Mouse (Mus musculus) limb, embryonic 15.5 days (tissue): ENCODE measurements around the gene Epha4. TPM values are rescaled to one million over a fixed set of nuclear protein-coding genes. Genes with fewer than 3 reads are reported as not detected.

Source experiments
- ATAC-seq: fragments of 200-750 bp; cut with Nextera tagmentation; 2 replicates; pipeline ENCODE4 v1.8.0; 2017; ENCODE audit warnings: low read depth, moderate TSS enrichment; ENCODE audit not compliant: insufficient number of reproducible peaks, low FRiP score, low TSS enrichment
- H3K27ac ChIP-seq: fragments of 300-500 bp; sonication (generic); 2 replicates; pipeline ENCODE4 v1.5.1; 2015; ENCODE audit warnings: moderate library complexity, mild to moderate bottlenecking, inconsistent platforms
- H3K27me3 ChIP-seq: fragments of 300-500 bp; sonication (generic); 2 replicates; pipeline ENCODE4 v1.6.1; 2015; ENCODE audit warnings: inconsistent platforms
- H3K36me3 ChIP-seq: fragments of 300-500 bp; sonication (generic); 2 replicates; pipeline ENCODE4 v1.6.1; 2015; ENCODE audit warnings: inconsistent platforms
- H3K4me1 ChIP-seq: fragments of 300-500 bp; sonication (generic); 2 replicates; pipeline ENCODE4 v1.6.1; 2015; ENCODE audit warnings: inconsistent platforms
- H3K4me2 ChIP-seq: fragments of 300-500 bp; sonication (generic); 2 replicates; pipeline ENCODE4 v1.6.1; 2015; ENCODE audit warnings: mild to moderate bottlenecking, inconsistent platforms
- H3K4me3 ChIP-seq: fragments of 300-500 bp; sonication (generic); 2 replicates; pipeline ENCODE4 v1.5.1; 2015; ENCODE audit warnings: mild to moderate bottlenecking, inconsistent platforms
- H3K9ac ChIP-seq: fragments of 300-500 bp; sonication (generic); 2 replicates; pipeline ENCODE4 v1.6.1; 2015; ENCODE audit warnings: inconsistent platforms
- H3K9me3 ChIP-seq: fragments of 300-500 bp; sonication (generic); 2 replicates; pipeline ENCODE4 v1.6.1; 2016; ENCODE audit warnings: inconsistent platforms
- WGBS: fragments of 180-500 bp; shearing (Covaris S2); methylation state at CpG from one replicate; pipeline ENCODE4 v1.1.7; 2015; 5-methylcytosine and 5-hydroxymethylcytosine counted together
- polyA plus RNA-seq: library from polyadenylated mRNA; unstranded; fragments of >200 nt; fragmentation: Nextera tagmentation; extraction: Ambion mirVana; gene quantifications from 2 replicates; pipeline ENCODE4 v1.2.1, GENCODE M21; 2015

Epha4 gene
- polyA plus RNA-seq, 1 experiment from 2014 or later, result 39.0 TPM

DNA sequence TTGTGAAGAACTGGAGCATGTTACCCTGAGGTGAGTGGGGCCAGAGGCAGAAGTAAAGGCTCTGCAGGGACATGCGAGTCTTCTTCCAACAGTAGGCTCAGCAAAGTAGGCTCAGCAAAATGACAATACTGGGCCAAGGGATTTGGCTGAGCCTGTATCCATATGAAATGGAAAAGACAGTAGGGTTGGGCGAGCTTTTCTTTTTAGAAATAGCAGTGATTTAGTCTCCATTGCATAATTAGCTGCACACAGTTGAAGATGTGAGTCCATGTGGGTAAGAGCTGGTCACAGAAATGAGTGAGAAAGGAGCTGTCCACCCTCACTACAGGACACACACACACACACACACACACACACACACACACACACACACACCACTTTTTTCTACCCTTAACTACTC, 104.2 kb downstream of the Epha4 start:
- Histone ChIP-seq H3K4me2 (no peak overlapping the region), H3K27me3 (no peaks in the 10 kb centered on the region), H3K27ac (no peak overlapping the region), H3K4me3 (no peak overlapping the region), H3K36me3 (no peaks in the 10 kb centered on the region), H3K9ac (no peak overlapping the region), H3K9me3 (no peaks in the 10 kb centered on the region), H3K4me1 (peaks cover 15% of the 10 kb centered on the region; the same call in 1 of the 2 replicates)
- ATAC-seq, result no peak
- 95% methylated on average over 2 of the region's 2 CpGs for WGBS

DNA sequence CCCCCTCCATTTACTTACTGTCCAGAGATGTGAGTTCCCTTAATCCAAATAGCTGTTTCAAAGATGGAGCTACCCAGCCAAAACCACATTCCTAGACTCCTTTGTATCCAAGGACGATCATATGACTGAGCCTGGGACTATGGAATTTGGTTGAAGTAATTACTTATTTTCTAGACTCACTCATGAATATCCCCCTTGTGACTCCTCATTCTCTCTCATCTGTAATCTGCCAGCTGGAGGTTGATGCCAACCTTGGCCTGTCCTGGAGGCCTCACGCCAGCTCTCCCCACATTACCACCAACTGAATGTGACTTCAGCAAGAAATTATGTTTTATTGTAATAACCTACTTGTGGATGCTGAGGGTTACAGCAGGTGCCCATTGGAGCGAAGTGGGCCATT, 104.7 kb downstream of the Epha4 start:
- H3K4me1 ChIP-seq, result peaks cover 17% of the 10 kb centered on the region
- ATAC-seq, result no peak
- no peaks in the 10 kb centered on the region for H3K9me3 ChIP-seq
- H3K27ac ChIP-seq, result no peak overlapping the region
- H3K4me3 ChIP-seq, result no peak overlapping the region
- WGBS, result 80% methylated on average over 3 of the region's 3 CpGs
- no peak overlapping the region for H3K9ac ChIP-seq
- H3K36me3 ChIP-seq, result no peaks in the 10 kb centered on the region
- no peak overlapping the region for H3K4me2 ChIP-seq
- no peaks in the 10 kb centered on the region for H3K27me3 ChIP-seq

- ATAC-seq, result no peak
- Histone ChIP-seq H3K4me2 (no peak overlapping the region), H3K4me1 (peaks cover 24% of the 10 kb centered on the region), H3K27ac (no peak overlapping the region), H3K9ac (no peak overlapping the region), H3K4me3 (no peak overlapping the region), H3K36me3 (no peaks in the 10 kb centered on the region), H3K9me3 (no peaks in the 10 kb centered on the region), H3K27me3 (no peaks in the 10 kb centered on the region)
- 89% methylated on average over 8 of the region's 8 CpGs for WGBS
Measured at GRCm38 (mm10) chr1:77409509-77409908, 105.4 kb downstream of the Epha4 start.

DNA sequence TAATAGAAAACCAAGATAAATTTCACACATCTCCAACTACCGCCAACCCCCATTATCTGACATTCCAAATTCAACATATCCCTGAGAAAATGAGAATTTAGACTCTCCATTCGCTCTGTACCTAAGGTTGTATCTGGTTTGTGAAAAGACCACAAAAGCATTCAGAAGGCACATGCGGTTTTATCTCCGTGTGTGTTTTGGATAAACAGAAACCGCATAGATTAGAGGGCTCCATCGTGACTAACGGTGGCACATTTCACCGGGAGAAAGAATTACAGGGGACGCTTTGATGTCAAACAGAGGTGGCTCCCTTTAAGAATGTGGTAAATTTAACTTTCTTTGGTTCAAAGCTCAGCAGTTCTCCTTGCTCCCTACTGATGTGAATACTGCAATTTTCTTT, 107.5 kb downstream of the Epha4 start:
- Histone ChIP-seq H3K4me3 (no peak overlapping the region), H3K9ac (no peak overlapping the region), H3K4me1 (peaks cover 37% of the 10 kb centered on the region), H3K27ac (no peak overlapping the region), H3K27me3 (no peaks in the 10 kb centered on the region), H3K9me3 (no peaks in the 10 kb centered on the region), H3K4me2 (no peak overlapping the region), H3K36me3 (no peaks in the 10 kb centered on the region)
- ATAC-seq, result no peak
- WGBS, result 38% methylated on average over 9 of the region's 9 CpGs

GRCm38 (mm10) chr1:77406631-77407030, 108.3 kb downstream of the Epha4 start:
- H3K27ac ChIP-seq, result no peak overlapping the region
- H3K4me1 ChIP-seq, result peaks cover 34% of the 10 kb centered on the region
- H3K36me3 ChIP-seq, result no peaks in the 10 kb centered on the region
- H3K4me3 ChIP-seq, result no peak overlapping the region
- 72% methylated on average over 9 of the region's 9 CpGs for WGBS
- no peak overlapping the region for H3K9ac ChIP-seq
- no peak overlapping the region for H3K4me2 ChIP-seq
- no peak for ATAC-seq
- no peaks in the 10 kb centered on the region for H3K27me3 ChIP-seq
- H3K9me3 ChIP-seq, result no peaks in the 10 kb centered on the region

DNA sequence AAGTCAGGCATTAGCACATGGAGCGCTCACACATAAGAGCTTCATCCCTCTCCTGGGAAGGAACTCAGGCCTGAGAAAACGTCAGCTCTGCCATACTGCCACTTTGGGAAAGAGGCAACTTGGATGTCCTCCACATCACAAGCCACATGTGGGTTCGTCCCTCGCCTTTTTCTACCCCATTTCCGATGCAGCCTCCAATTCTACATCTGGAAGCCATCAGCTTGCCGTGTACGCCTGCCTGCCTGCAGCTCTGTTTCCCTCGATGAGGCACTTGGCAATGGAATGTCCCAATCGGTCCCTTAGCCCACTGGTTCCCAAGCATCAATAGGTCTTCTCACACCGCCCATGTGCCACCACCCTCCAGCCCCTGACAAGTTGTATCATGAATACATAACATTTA, 110.4 kb downstream of the Epha4 start:
- H3K27ac ChIP-seq, result no peak overlapping the region
- H3K27me3 ChIP-seq, result no peaks in the 10 kb centered on the region
- H3K36me3 ChIP-seq, result no peaks in the 10 kb centered on the region
- no peak overlapping the region for H3K4me3 ChIP-seq
- 29% methylated on average over 10 of the region's 10 CpGs for WGBS
- ATAC-seq, result no peak
- no peak overlapping the region for H3K9ac ChIP-seq
- H3K4me1 ChIP-seq, result peaks cover 33% of the 10 kb centered on the region
- H3K9me3 ChIP-seq, result no peaks in the 10 kb centered on the region
- H3K4me2 ChIP-seq, result no peak overlapping the region

DNA sequence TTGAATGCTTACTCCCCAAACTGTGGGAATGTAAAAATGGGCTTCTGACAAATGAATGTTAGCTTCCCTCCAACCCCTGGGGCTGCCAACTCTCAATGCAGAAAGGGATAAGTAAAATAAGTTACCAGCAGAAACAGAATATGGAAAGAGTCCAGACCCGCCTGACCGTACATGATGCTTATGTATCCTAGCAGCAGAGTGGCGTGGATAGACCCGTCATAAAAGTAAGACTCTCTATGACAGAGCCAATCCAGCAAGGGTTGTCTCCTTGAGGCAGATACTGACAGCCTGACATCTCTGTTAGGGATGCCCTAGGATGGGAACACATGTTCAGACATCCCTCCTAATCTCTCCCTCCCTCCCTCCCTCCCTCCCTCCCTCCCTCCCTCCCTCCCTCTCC, 111.9 kb downstream of the Epha4 start:
- WGBS, result 36% methylated on average over 4 of the region's 4 CpGs
- H3K4me3 ChIP-seq, result no peak overlapping the region
- H3K27me3 ChIP-seq, result no peaks in the 10 kb centered on the region
- peaks cover 31% of the 10 kb centered on the region for H3K4me1 ChIP-seq
- no peak for ATAC-seq
- H3K36me3 ChIP-seq, result peaks cover 8% of the 10 kb centered on the region; the same call in 1 of the 2 replicates
- no peak overlapping the region for H3K9ac ChIP-seq
- H3K27ac ChIP-seq, result no peak overlapping the region
- H3K4me2 ChIP-seq, result no peak overlapping the region
- H3K9me3 ChIP-seq, result no peaks in the 10 kb centered on the region

DNA sequence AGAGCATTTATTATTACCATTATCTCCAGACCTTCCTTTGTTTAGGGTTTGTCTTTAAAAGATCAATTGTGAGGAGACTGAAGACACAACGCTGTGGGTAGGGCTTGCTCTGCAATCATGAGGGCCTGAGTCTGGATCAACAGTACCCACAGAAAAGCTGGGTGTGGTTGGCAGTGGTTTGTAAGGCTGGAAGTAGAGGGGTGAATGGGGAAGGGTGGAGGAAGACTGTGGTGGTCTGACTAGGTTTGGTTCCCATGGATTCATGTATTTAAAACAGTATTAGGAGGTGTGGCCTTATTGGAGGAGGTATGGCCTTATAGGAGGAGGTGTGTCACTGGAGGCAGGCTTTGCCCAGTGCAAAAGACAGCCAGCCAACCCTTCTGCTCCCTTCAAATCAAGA, 113.4 kb downstream of the Epha4 start:
- peaks cover 27% of the 10 kb centered on the region for H3K4me1 ChIP-seq
- no peak overlapping the region for H3K27ac ChIP-seq
- H3K9me3 ChIP-seq, result no peaks in the 10 kb centered on the region
- H3K4me3 ChIP-seq, result no peak overlapping the region
- ATAC-seq, result no peak
- no peak overlapping the region for H3K9ac ChIP-seq
- H3K27me3 ChIP-seq, result no peaks in the 10 kb centered on the region
- WGBS, result 80% methylated on average over 1 of the region's 1 CpGs
- no peak overlapping the region for H3K4me2 ChIP-seq
- H3K36me3 ChIP-seq, result peaks cover 16% of the 10 kb centered on the region; the same call in 1 of the 2 replicates

DNA sequence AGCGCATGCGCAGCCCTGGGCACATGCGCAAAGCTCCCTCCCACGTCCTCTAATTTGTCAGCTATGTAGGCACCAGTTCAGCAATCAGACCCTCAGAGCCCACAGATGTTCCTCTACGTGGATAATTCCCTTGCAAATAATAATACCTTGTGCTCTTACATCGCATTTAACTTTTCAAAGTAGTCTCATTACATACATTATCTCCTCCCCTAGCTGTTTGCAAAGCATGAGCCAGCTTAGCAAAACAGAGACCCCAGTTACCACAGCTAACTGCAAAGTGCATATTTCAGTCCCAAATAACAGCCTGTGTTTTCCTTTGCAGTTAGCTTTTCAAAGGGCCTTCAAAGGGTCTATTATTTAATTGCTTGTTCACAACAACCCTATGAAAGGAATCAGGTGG, 123.3 kb downstream of the Epha4 start:
- Histone ChIP-seq H3K4me3 (no peak overlapping the region), H3K4me1 (peaks cover 9% of the 10 kb centered on the region; the same call in 1 of the 2 replicates), H3K36me3 (peaks cover 7% of the 10 kb centered on the region; the same call in 1 of the 2 replicates), H3K9me3 (no peaks in the 10 kb centered on the region), H3K9ac (no peak overlapping the region), H3K27ac (no peak overlapping the region), H3K27me3 (no peaks in the 10 kb centered on the region), H3K4me2 (no peak overlapping the region)
- ATAC-seq, result no peak
- 69% methylated on average over 6 of the region's 6 CpGs for WGBS

GRCm38 (mm10) chr1:77389069-77389468, 125.8 kb downstream of the Epha4 start:
- H3K4me1 ChIP-seq, result peaks cover 9% of the 10 kb centered on the region; the same call in 1 of the 2 replicates
- H3K4me3 ChIP-seq, result no peak overlapping the region
- 93% methylated on average over 2 of the region's 2 CpGs for WGBS
- H3K27me3 ChIP-seq, result no peaks in the 10 kb centered on the region
- H3K27ac ChIP-seq, result no peak overlapping the region
- no peak for ATAC-seq
- H3K9ac ChIP-seq, result no peak overlapping the region
- no peak overlapping the region for H3K4me2 ChIP-seq
- H3K9me3 ChIP-seq, result no peaks in the 10 kb centered on the region
- peaks cover 4% of the 10 kb centered on the region; the same call in 1 of the 2 replicates for H3K36me3 ChIP-seq

DNA sequence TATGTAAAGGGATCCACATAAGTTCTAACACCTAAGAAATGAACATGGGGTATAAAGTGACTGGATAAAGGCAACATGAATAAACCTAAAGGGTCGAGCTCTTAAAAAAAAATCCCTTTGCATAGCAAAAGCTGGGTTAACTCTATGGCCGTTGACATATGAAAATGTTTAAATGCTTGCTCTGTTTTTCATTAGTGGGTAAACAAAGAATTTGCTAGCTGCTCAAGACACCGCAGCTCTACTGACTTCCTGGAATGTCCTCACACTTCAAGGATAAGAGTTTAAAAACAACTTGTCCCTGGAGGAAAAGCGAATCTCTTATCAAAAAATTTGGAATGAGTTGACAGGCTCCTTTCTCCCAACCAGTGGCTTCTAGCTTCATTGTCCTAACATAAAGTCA, 126.3 kb downstream of the Epha4 start:
- Histone ChIP-seq H3K36me3 (peaks cover 4% of the 10 kb centered on the region; the same call in 1 of the 2 replicates), H3K4me2 (no peak overlapping the region), H3K9ac (no peak overlapping the region), H3K4me1 (peaks cover 9% of the 10 kb centered on the region; the same call in 1 of the 2 replicates), H3K27ac (no peak overlapping the region), H3K9me3 (no peaks in the 10 kb centered on the region), H3K4me3 (no peak overlapping the region), H3K27me3 (no peaks in the 10 kb centered on the region)
- ATAC-seq, result no peak
- WGBS, result 43% methylated on average over 4 of the region's 4 CpGs

DNA sequence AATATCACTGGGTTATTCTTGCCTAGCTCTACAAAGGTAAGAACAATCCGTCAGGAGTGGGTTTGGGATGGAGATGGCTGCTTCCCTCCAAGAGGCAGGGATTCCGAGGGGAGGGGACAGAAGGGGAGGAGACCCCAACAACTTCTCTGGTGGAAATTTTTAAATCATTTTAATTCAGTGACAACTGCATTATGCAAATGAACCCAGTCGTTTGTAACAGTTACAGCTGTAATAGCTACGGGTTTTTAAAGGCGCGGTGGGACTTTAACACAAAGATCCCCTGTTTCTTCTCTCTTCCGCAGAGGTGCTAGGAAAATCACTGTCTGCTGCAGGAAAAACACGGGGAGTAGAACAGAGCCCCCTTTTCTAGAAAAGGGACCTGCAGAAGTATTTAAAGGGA, 129.3 kb downstream of the Epha4 start:
- H3K27ac ChIP-seq, result no peak overlapping the region
- no peak overlapping the region for H3K4me2 ChIP-seq
- no peak overlapping the region for H3K4me3 ChIP-seq
- peaks cover 9% of the 10 kb centered on the region; the same call in 1 of the 2 replicates for H3K36me3 ChIP-seq
- no peak for ATAC-seq
- 66% methylated on average over 8 of the region's 8 CpGs for WGBS
- H3K9me3 ChIP-seq, result no peaks in the 10 kb centered on the region
- H3K9ac ChIP-seq, result no peak overlapping the region
- peaks cover 9% of the 10 kb centered on the region; the same call in 1 of the 2 replicates for H3K4me1 ChIP-seq
- H3K27me3 ChIP-seq, result no peaks in the 10 kb centered on the region

- H3K4me2 ChIP-seq, result no peak overlapping the region
- ATAC-seq, result no peak
- no peak overlapping the region for H3K27ac ChIP-seq
- no peak overlapping the region for H3K9ac ChIP-seq
- WGBS, result 70% methylated on average over 11 of the region's 11 CpGs
- no peak overlapping the region for H3K4me3 ChIP-seq
- no peaks in the 10 kb centered on the region for H3K9me3 ChIP-seq
- peaks cover 15% of the 10 kb centered on the region; the same call in 1 of the 2 replicates for H3K36me3 ChIP-seq
- no peaks in the 10 kb centered on the region for H3K27me3 ChIP-seq
- no peaks in the 10 kb centered on the region; the same call in 1 of the 2 replicates for H3K4me1 ChIP-seq
Measured at GRCm38 (mm10) chr1:77383466-77383865, 131.4 kb downstream of the Epha4 start.
